Mouse (Mus musculus): ENCODE data around the gene 1810037I17Rik.

Gene 1810037I17Rik

GRCm38 (mm10) chr3:122924009-122924914, at the start of gene 1810037I17Rik:
Gene 1810037I17Rik, plus strand, starts transcription at chr3:122924203.
- DNase-seq = peak; percentile 96

- no peak for DNase-seq
These were observed 47.1 kb upstream of the 1810037I17Rik start for GRCm38 (mm10) chr3:122876870-122877269.

- no peak for DNase-seq
These were observed 46.5 kb upstream of the 1810037I17Rik start for GRCm38 (mm10) chr3:122877543-122877942.

- DNase-seq = no peak
These were observed 45.2 kb upstream of the 1810037I17Rik start for GRCm38 (mm10) chr3:122878705-122879315.

GRCm38 (mm10) chr3:122887505-122888301, 36.3 kb upstream of the 1810037I17Rik start:
- DNase-seq = no peak

GRCm38 (mm10) chr3:122888371-122888819, 35.6 kb upstream of the 1810037I17Rik start:
- DNase-seq = no peak

- no peak for DNase-seq
These were observed 29.2 kb upstream of the 1810037I17Rik start, which contains the start of gene Fabp2 for GRCm38 (mm10) chr3:122894772-122895171. Gene Fabp2, plus strand, starts transcription at chr3:122895072.

GRCm38 (mm10) chr3:122895189-122895731, 28.7 kb upstream of the 1810037I17Rik start:
- DNase-seq = no peak

- no peak for DNase-seq
These were observed 25.7 kb upstream of the 1810037I17Rik start for GRCm38 (mm10) chr3:122898254-122898653.

GRCm38 (mm10) chr3:122903746-122904433, 20.1 kb upstream of the 1810037I17Rik start:
- peak; percentile 24 for DNase-seq

- DNase-seq = no peak
These were observed 16.2 kb upstream of the 1810037I17Rik start for GRCm38 (mm10) chr3:122907841-122908240.

GRCm38 (mm10) chr3:122915493-122915892, 8.5 kb upstream of the 1810037I17Rik start:
- DNase-seq = no peak

- no peak for DNase-seq
These were observed 7.8 kb upstream of the 1810037I17Rik start for GRCm38 (mm10) chr3:122916191-122916680.

- DNase-seq = no peak
These were observed 5.3 kb upstream of the 1810037I17Rik start for GRCm38 (mm10) chr3:122918672-122919071.

GRCm38 (mm10) chr3:122919260-122919659, 4.7 kb upstream of the 1810037I17Rik start, which contains the start of gene Gm10959:
Gene Gm10959, minus strand, starts transcription at chr3:122919360.
- no peak for DNase-seq

GRCm38 (mm10) chr3:122920572-122921435, 3.2 kb upstream of the 1810037I17Rik start:
- DNase-seq = no peak

- no peak for DNase-seq
These were observed 2.1 kb upstream of the 1810037I17Rik start for GRCm38 (mm10) chr3:122921676-122922527.

GRCm38 (mm10) chr3:122923147-122923546, 856 bp upstream of the 1810037I17Rik start:
- DNase-seq = no peak

GRCm38 (mm10) chr3:122929723-122930122, 5.7 kb downstream of the 1810037I17Rik start:
- peak; percentile 43 for DNase-seq

- DNase-seq = no peak
These were observed 8.5 kb downstream of the 1810037I17Rik start for GRCm38 (mm10) chr3:122932466-122932865.

Data from right cerebral cortex, postnatal 25 days (tissue).